In genomic region chr11:116014821-116015220, GRCm38 (mm10) we compare ENCODE assay signal across 17 mouse cellular contexts. TPM values are rescaled to one million over a fixed set of nuclear protein-coding genes. Genes with fewer than 3 reads are reported as not detected.
DNase-seq lines count a peak whose midpoint lies in the region; ATAC-seq lines count a peak whose summit lies in the region.
"Had no signal": no experiment of that assay in that cellular context is flagged by ENCODE, and none has a peak within 500 bp of the region (broad histone marks: within the 10 kb centered on the region; RNA-seq: fewer than 3 reads in every experiment).

No protein-coding gene starts in this region.

- H3K36me3 ChIP-seq in embryonic facial prominence, embryonic 13.5 days = peaks cover 8% of the 10 kb centered on the region
- peaks cover 13% of the 10 kb centered on the region for H3K36me3 ChIP-seq in embryonic facial prominence, embryonic 10.5 days (replicated peaks)
- H3K36me3 ChIP-seq in forebrain, embryonic 11.5 days (ENCODE audit: control insufficient read depth, insufficient read depth, low read length) = no peaks in the 10 kb centered on the region
- H3K36me3 ChIP-seq: midbrain, embryonic 13.5 days had no signal

- no peak overlapping the region for H3K4me3 ChIP-seq in embryonic facial prominence, embryonic 13.5 days
- H3K4me3 ChIP-seq in embryonic facial prominence, embryonic 10.5 days = no peak overlapping the region
- no peak overlapping the region for H3K4me3 ChIP-seq in forebrain, embryonic 11.5 days (ENCODE audit: low read depth, low read length)
- H3K4me3 ChIP-seq: heart, embryonic 13.5 days; midbrain, embryonic 13.5 days; myocyte had no signal

- H3K27me3 ChIP-seq in embryonic facial prominence, embryonic 13.5 days = no peaks in the 10 kb centered on the region
- no peaks in the 10 kb centered on the region for H3K27me3 ChIP-seq in embryonic facial prominence, embryonic 10.5 days (replicated peaks; ENCODE audit: low read depth, poor library complexity, severe bottlenecking)
- no peaks in the 10 kb centered on the region for H3K27me3 ChIP-seq in forebrain, embryonic 11.5 days (ENCODE audit: control insufficient read depth, insufficient read depth, low read length)
- H3K27me3 ChIP-seq: heart, embryonic 13.5 days; midbrain, embryonic 13.5 days had no signal

- no peaks in the 10 kb centered on the region for H3K9me3 ChIP-seq in embryonic facial prominence, embryonic 13.5 days
- H3K9me3 ChIP-seq in embryonic facial prominence, embryonic 10.5 days = no peaks in the 10 kb centered on the region
- H3K9me3 ChIP-seq in forebrain, embryonic 11.5 days (ENCODE audit: control insufficient read depth, low read length) = no peaks in the 10 kb centered on the region
- H3K9me3 ChIP-seq: heart, embryonic 13.5 days; midbrain, embryonic 13.5 days had no signal

- ATAC-seq in embryonic facial prominence, embryonic 13.5 days (ENCODE audit: insufficient number of reproducible peaks, insufficient read depth, low FRiP score, low TSS enrichment, low read depth) = no peak
- ATAC-seq in megakaryocyte progenitor cell, adult 5-6 weeks (replicated peaks; ENCODE audit: poor library complexity) = peak; percentile 53
- ATAC-seq in forebrain, embryonic 11.5 days (replicated peaks; ENCODE audit: low FRiP score) = no peak
- ATAC-seq: hindbrain, postnatal 0 days; midbrain, embryonic 13.5 days had no signal

- 0 out of 2 replicates have a peak overlapping the region, but pooled peaks have one; percentile 22 for H3K9ac ChIP-seq in embryonic facial prominence, embryonic 13.5 days
- H3K9ac ChIP-seq in forebrain, embryonic 11.5 days (ENCODE audit: low read length) = no peak overlapping the region
- H3K9ac ChIP-seq: heart, embryonic 13.5 days; midbrain, embryonic 13.5 days had no signal

- DNase-seq in embryonic facial prominence, embryonic 10.5 days (ENCODE audit: low spot score) = no peak
- peak; percentile 39 for DNase-seq in retina, postnatal 1 day
- DNase-seq in retina, embryonic 14.5 days (ENCODE audit: low spot score) = no peak
- DNase-seq in urinary bladder, adult 18-20 months (ENCODE audit: low spot score in 2 of 2) = no peak
- DNase-seq in forebrain, embryonic 11.5 days (ENCODE audit: low spot score) = no peak
- no peak for DNase-seq in frontal cortex, postnatal 10 days (ENCODE audit: low spot score in 2 of 2)
- DNase-seq: adrenal gland, postnatal 36 days; cerebellum, postnatal 10 days; heart, postnatal 4 days; right cerebral cortex, postnatal 25 days; thymus, adult 2 months had no signal

- H3K4me2 ChIP-seq in embryonic facial prominence, embryonic 13.5 days = no peak overlapping the region
- no peak overlapping the region for H3K4me2 ChIP-seq in forebrain, embryonic 11.5 days (ENCODE audit: low read depth, low read length, severe bottlenecking)
- H3K4me2 ChIP-seq: heart, embryonic 13.5 days; midbrain, embryonic 13.5 days had no signal

- no peak overlapping the region for H3K27ac ChIP-seq in embryonic facial prominence, embryonic 13.5 days
- H3K27ac ChIP-seq in embryonic facial prominence, embryonic 10.5 days (replicated peaks) = no peak overlapping the region
- H3K27ac ChIP-seq in forebrain, embryonic 11.5 days (ENCODE audit: low read depth, low read length) = no peak overlapping the region
- H3K27ac ChIP-seq: heart, embryonic 13.5 days; hindbrain, postnatal 0 days; midbrain, embryonic 13.5 days had no signal

- H3K4me1 ChIP-seq in embryonic facial prominence, embryonic 13.5 days = peaks cover 20% of the 10 kb centered on the region
- peaks cover 47% of the 10 kb centered on the region for H3K4me1 ChIP-seq in embryonic facial prominence, embryonic 10.5 days
- H3K4me1 ChIP-seq in forebrain, embryonic 11.5 days (replicated peaks; ENCODE audit: control insufficient read depth, insufficient read depth, low read length) = peaks cover 19% of the 10 kb centered on the region; the same call in 1 of the 2 replicates

- WGBS in embryonic facial prominence, embryonic 13.5 days = 61% methylated on average over 8 of the region's 8 CpGs
- 68% methylated on average over 8 of the region's 8 CpGs for WGBS in embryonic facial prominence, embryonic 10.5 days
- WGBS in forebrain, embryonic 11.5 days = 52% methylated on average over 8 of the region's 8 CpGs

RNA-seq across cellular contexts. Expression of gene Galk1, which starts 2.3 kb away (rescaled TPM):
- polyA plus RNA-seq in embryonic facial prominence, embryonic 13.5 days (2015; fragmentation: Nextera tagmentation; extraction: Ambion mirVana) = 169 and 189 TPM in 2 replicates
- 212 and 216 TPM in 2 replicates for polyA plus RNA-seq in embryonic facial prominence, embryonic 10.5 days (2016; fragmentation: Nextera tagmentation; extraction: Ambion mirVana)
- total RNA-seq in megakaryocyte progenitor cell, adult 5-6 weeks (2015) = 29.4 and 29.8 TPM in 2 replicates
- 46.5 and 52.7 TPM in 2 replicates for total RNA-seq in megakaryocyte progenitor cell, adult 5-6 weeks (2017)
- polyA plus RNA-seq in forebrain, embryonic 11.5 days (2014; fragmentation: Nextera tagmentation; extraction: Ambion mirVana) = 142 and 151 TPM in 2 replicates

RNA-seq across cellular contexts. Expression of gene H3f3b, which starts 12.9 kb away (rescaled TPM):
- 2,264 and 2,363 TPM in 2 replicates for polyA plus RNA-seq in embryonic facial prominence, embryonic 13.5 days (2015; fragmentation: Nextera tagmentation; extraction: Ambion mirVana)
- polyA plus RNA-seq in embryonic facial prominence, embryonic 10.5 days (2016; fragmentation: Nextera tagmentation; extraction: Ambion mirVana) = 1,824 and 1,981 TPM in 2 replicates
- total RNA-seq in megakaryocyte progenitor cell, adult 5-6 weeks (2015) = 714 and 817 TPM in 2 replicates
- total RNA-seq in megakaryocyte progenitor cell, adult 5-6 weeks (2017) = 751 and 801 TPM in 2 replicates
- polyA plus RNA-seq in forebrain, embryonic 11.5 days (2014; fragmentation: Nextera tagmentation; extraction: Ambion mirVana) = 1,836 and 1,931 TPM in 2 replicates

RNA-seq across cellular contexts. Expression of gene Unk, which starts 15.3 kb away (rescaled TPM):
- 40.7 and 44.9 TPM in 2 replicates for polyA plus RNA-seq in embryonic facial prominence, embryonic 13.5 days (2015; fragmentation: Nextera tagmentation; extraction: Ambion mirVana)
- polyA plus RNA-seq in embryonic facial prominence, embryonic 10.5 days (2016; fragmentation: Nextera tagmentation; extraction: Ambion mirVana) = 49.4 and 50.9 TPM in 2 replicates
- total RNA-seq in megakaryocyte progenitor cell, adult 5-6 weeks (2015) = 13.7 and 15.3 TPM in 2 replicates
- total RNA-seq in megakaryocyte progenitor cell, adult 5-6 weeks (2017) = 14.2 and 18.7 TPM in 2 replicates
- 40.7 and 48.5 TPM in 2 replicates for polyA plus RNA-seq in forebrain, embryonic 11.5 days (2014; fragmentation: Nextera tagmentation; extraction: Ambion mirVana)

RNA-seq across cellular contexts. Expression of gene Itgb4, which starts 40.3 kb away (rescaled TPM):
- 11.2 and 11.6 TPM in 2 replicates for polyA plus RNA-seq in embryonic facial prominence, embryonic 13.5 days (2015; fragmentation: Nextera tagmentation; extraction: Ambion mirVana)
- 1.1 and 1.5 TPM in 2 replicates for polyA plus RNA-seq in embryonic facial prominence, embryonic 10.5 days (2016; fragmentation: Nextera tagmentation; extraction: Ambion mirVana)
- total RNA-seq in megakaryocyte progenitor cell, adult 5-6 weeks (2015) = 0.05 and 0.15 TPM in 2 replicates
- total RNA-seq in megakaryocyte progenitor cell, adult 5-6 weeks (2017) = 0.17 TPM in 1 of 2 replicates, not detected in the other
- 0.57 and 0.72 TPM in 2 replicates for polyA plus RNA-seq in forebrain, embryonic 11.5 days (2014; fragmentation: Nextera tagmentation; extraction: Ambion mirVana)
